ENCODE assay signal across 13 mouse cellular contexts in genomic region chr2:146330101-146330500, GRCm38 (mm10).
DNase-seq lines count a peak whose midpoint lies in the region; ATAC-seq lines count a peak whose summit lies in the region.
"Had no signal": no experiment of that assay in that cellular context is flagged by ENCODE, and none has a peak within 500 bp of the region (broad histone marks: within the 10 kb centered on the region; RNA-seq: fewer than 3 reads in every experiment).

No protein-coding gene starts in this region.

- WGBS in forebrain, embryonic 12.5 days: 83% methylated on average over 1 of the region's 1 CpGs
- WGBS in forebrain, embryonic 11.5 days: 90% methylated on average over 1 of the region's 1 CpGs
- WGBS in hindbrain, embryonic 15.5 days: 92% methylated on average over 1 of the region's 1 CpGs
- 97% methylated on average over 1 of the region's 1 CpGs for WGBS in hindbrain, embryonic 11.5 days
- 92% methylated on average over 1 of the region's 1 CpGs for WGBS in midbrain, embryonic 13.5 days
- WGBS in midbrain, embryonic 11.5 days: 98% methylated on average over 1 of the region's 1 CpGs

- no peak overlapping the region for H3K4me3 ChIP-seq in forebrain, embryonic 12.5 days (replicated peaks)
- no peak overlapping the region for H3K4me3 ChIP-seq in forebrain, embryonic 11.5 days (ENCODE audit: low read depth, low read length)
- H3K4me3 ChIP-seq in hindbrain, embryonic 15.5 days: no peak overlapping the region
- H3K4me3 ChIP-seq in hindbrain, embryonic 11.5 days (ENCODE audit: low read depth, low read length): no peak overlapping the region
- H3K4me3 ChIP-seq in midbrain, embryonic 13.5 days (replicated peaks): no peak overlapping the region
- H3K4me3 ChIP-seq in midbrain, embryonic 11.5 days (ENCODE audit: low read depth, low read length): no peak overlapping the region
- H3K4me3 ChIP-seq: embryonic facial prominence, embryonic 15.5 days; erythroblast, embryonic 14.5 days; gastrocnemius, adult 2 months; heart, embryonic 13.5 days had no signal

- no peak for ATAC-seq in forebrain, embryonic 12.5 days (ENCODE audit: low FRiP score)
- ATAC-seq in forebrain, embryonic 11.5 days (replicated peaks; ENCODE audit: low FRiP score): no peak
- ATAC-seq in hindbrain, embryonic 15.5 days (ENCODE audit: low FRiP score, low read depth): no peak
- no peak for ATAC-seq in hindbrain, embryonic 11.5 days (ENCODE audit: low FRiP score)
- ATAC-seq in midbrain, embryonic 13.5 days: no peak
- no peak for ATAC-seq in midbrain, embryonic 11.5 days (ENCODE audit: low FRiP score)
- ATAC-seq in activated CD4-positive, CD25-positive, alpha-beta regulatory T cell, adult 4 months: no peak
- ATAC-seq: Patski had no signal

- peak overlapping the region; percentile 84 for H3K27ac ChIP-seq in forebrain, embryonic 12.5 days
- H3K27ac ChIP-seq in forebrain, embryonic 11.5 days (ENCODE audit: low read depth, low read length): no peak overlapping the region
- peak overlapping the region; percentile 47; the same call in 1 of the 2 replicates for H3K27ac ChIP-seq in hindbrain, embryonic 15.5 days (replicated peaks)
- H3K27ac ChIP-seq in hindbrain, embryonic 11.5 days (ENCODE audit: low read depth, low read length): no peak overlapping the region
- peak overlapping the region; percentile 52; the same call in 1 of the 2 replicates for H3K27ac ChIP-seq in midbrain, embryonic 13.5 days
- no peak overlapping the region for H3K27ac ChIP-seq in midbrain, embryonic 11.5 days (ENCODE audit: low read depth, low read length)
- H3K27ac ChIP-seq: embryonic facial prominence, embryonic 15.5 days; gastrocnemius, adult 2 months; heart, embryonic 13.5 days had no signal

- DNase-seq in forebrain, embryonic 11.5 days (ENCODE audit: low spot score): no peak
- DNase-seq in hindbrain, embryonic 11.5 days (ENCODE audit: low spot score): no peak
- DNase-seq in midbrain, embryonic 11.5 days (ENCODE audit: low spot score, missing footprints): no peak
- no peak for DNase-seq in adrenal gland, postnatal 36 days

- 0 out of 2 replicates have a peak, but pooled peaks cover 4% of the 10 kb centered on the region for H3K27me3 ChIP-seq in forebrain, embryonic 12.5 days
- no peaks in the 10 kb centered on the region; the same call in 1 of the 2 replicates for H3K27me3 ChIP-seq in forebrain, embryonic 11.5 days (ENCODE audit: control insufficient read depth, insufficient read depth, low read length)
- 0 out of 2 replicates have a peak, but pooled peaks cover 7% of the 10 kb centered on the region for H3K27me3 ChIP-seq in hindbrain, embryonic 15.5 days
- no peaks in the 10 kb centered on the region for H3K27me3 ChIP-seq in hindbrain, embryonic 11.5 days (ENCODE audit: control insufficient read depth, insufficient read depth, low read length)
- peaks cover 4% of the 10 kb centered on the region; the same call in 1 of the 2 replicates for H3K27me3 ChIP-seq in midbrain, embryonic 13.5 days
- H3K27me3 ChIP-seq in midbrain, embryonic 11.5 days (ENCODE audit: control insufficient read depth, insufficient read depth, low read length): no peaks in the 10 kb centered on the region
- H3K27me3 ChIP-seq: embryonic facial prominence, embryonic 15.5 days; heart, embryonic 13.5 days; Patski had no signal

- H3K4me1 ChIP-seq in forebrain, embryonic 12.5 days: peaks cover 39% of the 10 kb centered on the region
- H3K4me1 ChIP-seq in forebrain, embryonic 11.5 days (replicated peaks; ENCODE audit: control insufficient read depth, insufficient read depth, low read length): peaks cover 10% of the 10 kb centered on the region; the same call in 1 of the 2 replicates
- peaks cover 37% of the 10 kb centered on the region for H3K4me1 ChIP-seq in hindbrain, embryonic 15.5 days (replicated peaks)
- peaks cover 4% of the 10 kb centered on the region; the same call in 1 of the 2 replicates for H3K4me1 ChIP-seq in hindbrain, embryonic 11.5 days (replicated peaks; ENCODE audit: control insufficient read depth, insufficient read depth, low read length)
- H3K4me1 ChIP-seq in midbrain, embryonic 13.5 days (replicated peaks): peaks cover 49% of the 10 kb centered on the region
- peaks cover 19% of the 10 kb centered on the region; the same call in 1 of the 2 replicates for H3K4me1 ChIP-seq in midbrain, embryonic 11.5 days (ENCODE audit: control insufficient read depth, insufficient read depth, low read length)
- H3K4me1 ChIP-seq: embryonic facial prominence, embryonic 15.5 days; heart, embryonic 13.5 days had no signal

- no peak overlapping the region; the same call in 1 of the 2 replicates for H3K9ac ChIP-seq in forebrain, embryonic 12.5 days
- H3K9ac ChIP-seq in forebrain, embryonic 11.5 days (ENCODE audit: low read length): no peak overlapping the region
- no peak overlapping the region for H3K9ac ChIP-seq in hindbrain, embryonic 15.5 days
- no peak overlapping the region for H3K9ac ChIP-seq in hindbrain, embryonic 11.5 days (ENCODE audit: low read depth, low read length)
- H3K9ac ChIP-seq in midbrain, embryonic 13.5 days (replicated peaks): no peak overlapping the region
- H3K9ac ChIP-seq in midbrain, embryonic 11.5 days (ENCODE audit: low read length): no peak overlapping the region
- H3K9ac ChIP-seq: embryonic facial prominence, embryonic 15.5 days; heart, embryonic 13.5 days had no signal

- H3K9me3 ChIP-seq in forebrain, embryonic 12.5 days: no peaks in the 10 kb centered on the region
- no peaks in the 10 kb centered on the region for H3K9me3 ChIP-seq in forebrain, embryonic 11.5 days (ENCODE audit: control insufficient read depth, low read length)
- H3K9me3 ChIP-seq in hindbrain, embryonic 15.5 days: no peaks in the 10 kb centered on the region
- no peaks in the 10 kb centered on the region for H3K9me3 ChIP-seq in hindbrain, embryonic 11.5 days (ENCODE audit: control insufficient read depth, low read length)
- H3K9me3 ChIP-seq in midbrain, embryonic 13.5 days: no peaks in the 10 kb centered on the region
- no peaks in the 10 kb centered on the region for H3K9me3 ChIP-seq in midbrain, embryonic 11.5 days (ENCODE audit: control insufficient read depth, low read length)
- H3K9me3 ChIP-seq: embryonic facial prominence, embryonic 15.5 days; heart, embryonic 13.5 days had no signal

- H3K36me3 ChIP-seq in forebrain, embryonic 12.5 days (replicated peaks): no peaks in the 10 kb centered on the region
- H3K36me3 ChIP-seq in forebrain, embryonic 11.5 days (ENCODE audit: control insufficient read depth, insufficient read depth, low read length): no peaks in the 10 kb centered on the region
- H3K36me3 ChIP-seq in hindbrain, embryonic 15.5 days: no peaks in the 10 kb centered on the region
- no peaks in the 10 kb centered on the region for H3K36me3 ChIP-seq in hindbrain, embryonic 11.5 days (ENCODE audit: control insufficient read depth, insufficient read depth, low read length)
- no peaks in the 10 kb centered on the region for H3K36me3 ChIP-seq in midbrain, embryonic 13.5 days
- no peaks in the 10 kb centered on the region; the same call in 1 of the 2 replicates for H3K36me3 ChIP-seq in midbrain, embryonic 11.5 days (ENCODE audit: control insufficient read depth, insufficient read depth, low read length)
- H3K36me3 ChIP-seq: embryonic facial prominence, embryonic 15.5 days had no signal

- H3K4me2 ChIP-seq in forebrain, embryonic 12.5 days: no peak overlapping the region
- no peak overlapping the region for H3K4me2 ChIP-seq in forebrain, embryonic 11.5 days (ENCODE audit: low read depth, low read length, severe bottlenecking)
- no peak overlapping the region for H3K4me2 ChIP-seq in hindbrain, embryonic 15.5 days
- no peak overlapping the region for H3K4me2 ChIP-seq in hindbrain, embryonic 11.5 days (replicated peaks; ENCODE audit: low read depth, low read length)
- H3K4me2 ChIP-seq in midbrain, embryonic 13.5 days (replicated peaks): no peak overlapping the region
- no peak overlapping the region for H3K4me2 ChIP-seq in midbrain, embryonic 11.5 days
- H3K4me2 ChIP-seq: embryonic facial prominence, embryonic 15.5 days; heart, embryonic 13.5 days had no signal

Comparison
In these comparisons a context has a peak if more than half of its experiments do, and no peak if none do; other contexts are left out.
1. H3K27ac ChIP-seq: peak in forebrain, embryonic 12.5 days (single experiment), hindbrain, embryonic 15.5 days (single experiment) and midbrain, embryonic 13.5 days (single experiment); none in forebrain, embryonic 11.5 days (single experiment), hindbrain, embryonic 11.5 days (single experiment) and midbrain, embryonic 11.5 days (single experiment).